Mouse (Mus musculus) gastrocnemius, postnatal 10 days (tissue): ENCODE results near the gene Dhx35. TPM values are rescaled to one million over a fixed set of nuclear protein-coding genes. Genes with fewer than 3 reads are reported as not detected.

Experiments used
- DNase-seq: peaks from one replicate; pipeline ENCODE4 v3.0.0; 2021; ENCODE audit warnings: mixed read lengths
- total RNA-seq, 2 experiments: library from RNA; stranded (reverse); gene quantifications; 2 replicates each; pipeline ENCODE4 v1.2.3; 2021

The Dhx35 gene
- total RNA-seq, 2 experiments from 2014 or later: 8.2 to 12.9 TPM

DNA sequence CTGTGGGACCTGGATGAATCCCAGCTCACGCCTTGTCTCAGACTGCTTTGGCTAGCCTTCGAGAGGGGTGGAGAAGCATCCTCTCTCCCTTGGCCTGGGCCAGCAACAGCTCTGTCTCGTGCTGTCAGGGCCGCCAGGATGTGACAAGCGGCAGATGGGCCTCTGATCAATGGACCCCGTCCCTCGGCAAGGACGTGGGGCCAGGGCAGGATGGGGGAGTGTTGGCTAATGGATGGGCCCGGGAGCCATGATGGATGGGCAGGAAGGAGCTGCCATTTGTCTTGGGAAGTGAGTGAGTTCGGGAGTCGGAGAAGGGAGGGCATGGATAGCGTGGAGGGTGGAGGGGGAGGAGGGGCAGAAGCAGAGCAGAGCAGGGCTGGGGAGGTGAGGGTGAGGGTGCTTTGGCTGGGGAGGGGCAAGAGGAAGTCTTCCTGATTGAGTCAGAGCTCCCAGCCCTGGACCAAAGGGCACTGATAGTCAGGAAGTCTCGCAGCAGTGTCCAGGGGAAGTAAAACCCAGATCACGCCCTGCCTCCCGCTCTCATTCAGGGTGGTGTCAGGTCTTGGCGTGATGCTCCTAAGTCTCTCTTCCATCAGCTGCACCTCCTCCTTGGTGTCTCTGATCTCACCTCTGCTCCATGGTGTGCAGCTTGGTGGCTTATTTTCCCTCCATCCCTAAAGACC lies 98.7 kb downstream of the Dhx35 start:
- DNase-seq: no peak

- DNase-seq: no peak
Measured at GRCm38 (mm10) chr2:158898469-158899196, 104.0 kb downstream of the Dhx35 start.

Other genes starting within 250 kb of the Dhx35 start
- gene Slc32a1, start 184.0 kb upstream of the Dhx35 start, total RNA-seq: under 1 TPM in 1 of 2 experiments, not detected in 1; 0.11 TPM
- 1 to 10 TPM; 4.1 to 6.2 TPM for gene Actr5, start 169.9 kb upstream of the Dhx35 start, total RNA-seq
- 1 to 10 TPM; 8.3 to 9.0 TPM for gene Ppp1r16b, start 129.4 kb upstream of the Dhx35 start, total RNA-seq
- gene Fam83d, start 26.7 kb upstream of the Dhx35 start, total RNA-seq: 10 to 100 TPM in 1 of 2 experiments, 1 to 10 TPM in 1; 8.6 to 10.4 TPM